Mouse (Mus musculus): ENCODE data around the gene Idi2. TPM values are rescaled to one million over a fixed set of nuclear protein-coding genes. Genes with fewer than 3 reads are reported as not detected.
A peak's percentile ranks its signal among the peaks of the same experiment; 100 is the strongest.
"Not testable (repeated sequence)": the region's sequence is repeated elsewhere in the genome, so short reads cannot be mapped to it uniquely, and the experiment has no call there.

Gene Idi2
- total and polyA plus RNA-seq, 3 experiments, result not detected

GRCm38 (mm10) chr13:8972369-8972768 lies 19.7 kb downstream of the Idi2 start:
- DNase-seq, result no peak
- Histone ChIP-seq H3K27ac (no peak overlapping the region), H3K27me3 (ENCODE audit: control insufficient read depth, insufficient read depth, low read length) (no peaks in the 10 kb centered on the region), H3K4me3 (no peak overlapping the region), H3K9ac (ENCODE audit: low read depth, low read length) (no peak overlapping the region), H3K4me1 (ENCODE audit: control insufficient read depth, insufficient read depth, low read length) (no peaks in the 10 kb centered on the region), H3K36me3 (ENCODE audit: control insufficient read depth, insufficient read depth, low read length) (no peaks in the 10 kb centered on the region; the same call in 1 of the 2 replicates), H3K79me2 (replicated peaks; ENCODE audit: control insufficient read depth, insufficient read depth, low read length) (no peaks in the 10 kb centered on the region)
- intact Hi-C loops (cut with DNase I), result no loop called here
- no peak for TF ChIP-seq EP300 (IDR thresholded peaks at IDR 0.05; ENCODE audit: insufficient read depth, low read depth, low read length)
- TF ChIP-seq CTCF (IDR thresholded peaks at IDR 0.05), result peak; percentile 31

- H3K4me1 ChIP-seq (ENCODE audit: control insufficient read depth, insufficient read depth, low read length), result no peaks in the 10 kb centered on the region
- H3K4me3 ChIP-seq, result no peak overlapping the region
- no peaks in the 10 kb centered on the region for H3K79me2 ChIP-seq (replicated peaks; ENCODE audit: control insufficient read depth, insufficient read depth, low read length)
- no peak overlapping the region for H3K9ac ChIP-seq (ENCODE audit: low read depth, low read length)
- no peak for DNase-seq
- no peak overlapping the region for H3K27ac ChIP-seq
- TF ChIP-seq CTCF (IDR thresholded peaks at IDR 0.05), result no peak
- WGBS, result 85% methylated on average over 3 of the region's 3 CpGs
- no peaks in the 10 kb centered on the region; the same call in 1 of the 2 replicates for H3K36me3 ChIP-seq (ENCODE audit: control insufficient read depth, insufficient read depth, low read length)
- intact Hi-C loops (cut with DNase I), result no loop called here
- H3K27me3 ChIP-seq (ENCODE audit: control insufficient read depth, insufficient read depth, low read length), result no peaks in the 10 kb centered on the region
These were observed 20.3 kb downstream of the Idi2 start for GRCm38 (mm10) chr13:8972972-8973371.

- H3K27ac ChIP-seq, result no peak overlapping the region
- H3K4me3 ChIP-seq, result no peak overlapping the region
- no peaks in the 10 kb centered on the region for H3K27me3 ChIP-seq (ENCODE audit: control insufficient read depth, insufficient read depth, low read length)
- H3K4me1 ChIP-seq (ENCODE audit: control insufficient read depth, insufficient read depth, low read length), result peaks cover 4% of the 10 kb centered on the region
- no peak overlapping the region for H3K9ac ChIP-seq (ENCODE audit: low read depth, low read length)
- 84% methylated on average over 6 of the region's 6 CpGs for WGBS
- H3K79me2 ChIP-seq (replicated peaks; ENCODE audit: control insufficient read depth, insufficient read depth, low read length), result peaks cover 7% of the 10 kb centered on the region; the same call in 1 of the 2 replicates
- DNase-seq, result no peak
- TF ChIP-seq CTCF (IDR thresholded peaks at IDR 0.05), result no peak
- TF ChIP-seq POLR2A (IDR thresholded peaks at IDR 0.05; ENCODE audit: insufficient read depth, low read depth, low read length), result no peak
- no peak for TF ChIP-seq EP300 (IDR thresholded peaks at IDR 0.05; ENCODE audit: insufficient read depth, low read depth, low read length)
- H3K36me3 ChIP-seq (ENCODE audit: control insufficient read depth, insufficient read depth, low read length), result peaks cover 5% of the 10 kb centered on the region
- intact Hi-C loops (cut with DNase I), result loop anchor here (2.0 kb wide), 1 partner anchor 107 kb away; the partner anchor contains the start of gene Idi1
These were observed 39.6 kb downstream of the Idi2 start for GRCm38 (mm10) chr13:8992231-8992630.

GRCm38 (mm10) chr13:8995159-8995989 lies 42.7 kb downstream of the Idi2 start:
- Histone ChIP-seq H3K79me2 (replicated peaks; ENCODE audit: control insufficient read depth, insufficient read depth, low read length) (peaks cover 7% of the 10 kb centered on the region; the same call in 1 of the 2 replicates), H3K4me1 (ENCODE audit: control insufficient read depth, insufficient read depth, low read length) (peaks cover 4% of the 10 kb centered on the region), H3K9ac (ENCODE audit: low read depth, low read length) (peak overlapping the region; percentile 74), H3K27me3 (ENCODE audit: control insufficient read depth, insufficient read depth, low read length) (no peaks in the 10 kb centered on the region), H3K27ac (peak overlapping the region; percentile 76), H3K36me3 (ENCODE audit: control insufficient read depth, insufficient read depth, low read length) (peaks cover 5% of the 10 kb centered on the region; the same call in 1 of the 2 replicates), H3K4me3 (peak overlapping the region; percentile 94)
- 2% methylated on average over 33 of the region's 33 CpGs for WGBS
- intact Hi-C loops (cut with DNase I), result loop anchor here (5.0 kb wide), 2 partner anchors 152 to 282 kb away; partner anchors contain the start of gene Dip2c
- TF ChIP-seq EP300 (IDR thresholded peaks at IDR 0.05; ENCODE audit: insufficient read depth, low read depth, low read length), result no peak
- TF ChIP-seq POLR2A (IDR thresholded peaks at IDR 0.05; ENCODE audit: insufficient read depth, low read depth, low read length), result no peak
- TF ChIP-seq CTCF (IDR thresholded peaks at IDR 0.05), result no peak
- no peak for DNase-seq

GRCm38 (mm10) chr13:8995990-8996786 lies 43.5 kb downstream of the Idi2 start, which contains the start of gene Gtpbp4:
TSS of gene Gtpbp4 (minus strand) at chr13:8996083.
- DNase-seq, result peak; percentile 97
- peak within 1 kb of the TSS; percentile 94 for H3K4me3 ChIP-seq
- intact Hi-C loops (cut with DNase I), result loop anchor here (1.0 to 5.0 kb wide), 4 partner anchors 97 to 281 kb away; partner anchors contain the start of genes Dip2c, Larp4b and Wdr37
- H3K79me2 ChIP-seq (replicated peaks; ENCODE audit: control insufficient read depth, insufficient read depth, low read length), result peaks cover 7% of the 10 kb centered on the region; the same call in 1 of the 2 replicates
- WGBS, result under 1% methylated on average over 51 of the region's 51 CpGs
- H3K27me3 ChIP-seq (ENCODE audit: control insufficient read depth, insufficient read depth, low read length), result no peaks in the 10 kb centered on the region
- peaks cover 4% of the 10 kb centered on the region for H3K4me1 ChIP-seq (ENCODE audit: control insufficient read depth, insufficient read depth, low read length)
- H3K27ac ChIP-seq, result peak within 1 kb of the TSS; percentile 96
- peak within 1 kb of the TSS; percentile 86 for H3K9ac ChIP-seq (ENCODE audit: low read depth, low read length)
- TF ChIP-seq EP300 (IDR thresholded peaks at IDR 0.05; ENCODE audit: insufficient read depth, low read depth, low read length) (peak; percentile 80; the same call in 1 of the 2 replicates), CTCF (IDR thresholded peaks at IDR 0.05) (peak; percentile 94), POLR2A (IDR thresholded peaks at IDR 0.05; ENCODE audit: insufficient read depth, low read depth, low read length) (peak; percentile 83)
- peaks cover 5% of the 10 kb centered on the region; the same call in 1 of the 2 replicates for H3K36me3 ChIP-seq (ENCODE audit: control insufficient read depth, insufficient read depth, low read length)

- not testable (repeated sequence) for H3K27ac ChIP-seq; H3K4me3 ChIP-seq; H3K4me1 ChIP-seq (ENCODE audit: control insufficient read depth, insufficient read depth, low read length); H3K9ac ChIP-seq (ENCODE audit: low read depth, low read length); H3K79me2 ChIP-seq (replicated peaks; ENCODE audit: control insufficient read depth, insufficient read depth, low read length); H3K27me3 ChIP-seq (ENCODE audit: control insufficient read depth, insufficient read depth, low read length); DNase-seq; H3K36me3 ChIP-seq (ENCODE audit: control insufficient read depth, insufficient read depth, low read length)
- intact Hi-C loops (cut with DNase I), result loop anchor here (2.0 to 5.0 kb wide), 3 partner anchors 126 to 280 kb away; partner anchors contain the start of genes Dip2c and Wdr37
- 88% methylated on average over 5 of the region's 5 CpGs for WGBS
These were observed 44.6 kb downstream of the Idi2 start for GRCm38 (mm10) chr13:8997221-8997620.
